Mouse (Mus musculus) C2C12 (cell line): ENCODE measurements around the gene Olfml3. TPM values are rescaled to one million over a fixed set of nuclear protein-coding genes. Genes with fewer than 3 reads are reported as not detected.

Experiments used
- H3K27me3 ChIP-seq: one replicate; pipeline ENCODE4 v1.6.1; 2011; ENCODE audit not compliant: control insufficient read depth, insufficient read depth, insufficient read length
- H3K36me3 ChIP-seq: one replicate; pipeline ENCODE4 v1.6.1; 2011; ENCODE audit not compliant: control insufficient read depth, insufficient read depth
- H3K4me3 ChIP-seq: one replicate; pipeline ENCODE4 v1.5.1; 2011; ENCODE audit warnings: mild to moderate bottlenecking, control low read depth; ENCODE audit not compliant: poor library complexity, insufficient read depth, severe bottlenecking
- H3K79me2 ChIP-seq: one replicate; pipeline ENCODE4 v1.6.1; 2011; ENCODE audit not compliant: control insufficient read depth, insufficient read depth
- H3K79me3 ChIP-seq: one replicate; pipeline ENCODE4 v1.6.1; 2011; ENCODE audit warnings: low read depth, control low read depth
- H3ac ChIP-seq: one replicate; pipeline ENCODE3; 2011; ENCODE audit warnings: low read depth; ENCODE audit not compliant: control insufficient read depth, insufficient read length
- CEBPB ChIP-seq: IDR thresholded peaks from one replicate; pipeline ENCODE4 v1.6.1; 2011; ENCODE audit warnings: low read depth, mild to moderate bottlenecking, control low read depth, moderate library complexity
- CTCF ChIP-seq: IDR thresholded peaks from one replicate; pipeline ENCODE4 v1.5.1; 2011; ENCODE audit not compliant: control insufficient read depth, insufficient read depth, insufficient read length
- FOSL1 ChIP-seq: IDR thresholded peaks from one replicate; pipeline ENCODE4 v1.8.0; 2011; ENCODE audit warnings: mild to moderate bottlenecking, low read length; ENCODE audit not compliant: poor library complexity, insufficient read depth, severe bottlenecking
- MAX ChIP-seq: IDR thresholded peaks from one replicate; pipeline ENCODE4 v1.6.1; 2011; ENCODE audit warnings: mild to moderate bottlenecking, control low read depth
- MYOD1 ChIP-seq: IDR thresholded peaks from one replicate; pipeline ENCODE4 v1.6.1; 2011; ENCODE audit warnings: low read depth; ENCODE audit not compliant: control insufficient read depth, insufficient read length
- MYOG ChIP-seq: IDR thresholded peaks from one replicate; pipeline ENCODE4 v1.6.1; 2011; ENCODE audit not compliant: control insufficient read depth, insufficient read length; ENCODE audit errors: extremely low read depth
- USF1 ChIP-seq: IDR thresholded peaks from one replicate; pipeline ENCODE4 v1.6.1; 2011; ENCODE audit warnings: low read depth, mild to moderate bottlenecking, control low read depth, moderate library complexity
- polyA plus RNA-seq: library from polyadenylated mRNA; unstranded; fragments of >200 nt; fragmentation: generic; extraction: Trizol; gene quantifications from one replicate; pipeline ENCODE4 v1.2.1, GENCODE M21; 2012; ENCODE audit warnings: missing spikeins

Gene Olfml3
- polyA plus RNA-seq, 1 experiment: 7.5 TPM

- Histone ChIP-seq H3K27me3 (no peaks in the 10 kb centered on the region), H3K4me3 (no peak overlapping the region), H3ac (no peak overlapping the region), H3K36me3 (peaks cover 1% of the 10 kb centered on the region), H3K79me3 (peaks cover 2% of the 10 kb centered on the region), H3K79me2 (peaks cover 8% of the 10 kb centered on the region)
- TF ChIP-seq CEBPB (no peak), FOSL1 (no peak), USF1 (no peak), MAX (no peak), MYOD1 (no peak), CTCF (no peak), MYOG (no peak)
Observed at GRCm38 (mm10) chr3:103737061-103737754, 593 bp downstream of the Olfml3 start.

DNA sequence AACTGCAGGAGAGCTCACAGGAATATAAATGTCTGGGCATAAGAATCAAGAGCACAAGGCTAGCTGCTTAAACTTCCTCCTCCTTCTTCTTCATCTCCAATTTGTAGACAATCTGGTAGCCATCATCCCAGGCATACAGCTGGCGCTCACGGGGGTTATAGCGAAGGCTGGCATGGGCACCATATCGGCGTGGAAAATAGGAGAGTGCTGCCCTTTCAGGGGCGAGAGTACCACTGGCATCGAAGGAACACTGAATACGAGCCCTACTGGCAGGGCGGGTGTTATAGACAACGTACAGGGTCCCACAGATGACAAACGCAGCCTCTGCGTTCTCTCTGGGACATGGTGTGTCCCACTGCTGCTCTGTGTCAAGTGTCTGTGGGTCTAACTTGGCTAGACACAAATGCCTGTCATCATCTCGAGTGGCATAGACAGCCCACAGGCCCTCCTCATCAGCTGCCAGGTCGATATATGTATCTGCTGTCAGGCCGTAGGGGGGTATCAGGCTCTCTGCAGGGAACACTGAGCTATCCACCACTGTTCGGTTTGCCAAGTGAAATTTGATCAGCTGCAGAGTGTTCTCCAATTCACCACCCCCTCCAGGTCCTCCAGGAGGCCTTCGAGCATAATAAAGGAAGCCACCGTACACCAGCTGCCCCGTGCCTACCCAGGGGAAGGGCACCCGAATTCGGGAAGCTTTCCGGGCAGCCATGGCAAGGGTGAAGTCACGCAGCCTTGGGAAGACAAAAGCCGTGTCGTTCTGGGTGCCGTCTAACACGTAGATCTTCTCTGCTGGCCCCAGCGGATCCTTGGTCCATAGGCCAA is 1.8 kb downstream of the Olfml3 start:
- H3K79me2 ChIP-seq: peaks cover 8% of the 10 kb centered on the region
- no peaks in the 10 kb centered on the region for H3K36me3 ChIP-seq
- H3K27me3 ChIP-seq: no peaks in the 10 kb centered on the region
- no peak overlapping the region for H3K4me3 ChIP-seq
- H3ac ChIP-seq: no peak overlapping the region
- H3K79me3 ChIP-seq: peaks cover 2% of the 10 kb centered on the region
- no peak for TF ChIP-seq MYOG

GRCm38 (mm10) chr3:103734696-103735519 is 2.9 kb downstream of the Olfml3 start:
- Histone ChIP-seq H3K27me3 (no peaks in the 10 kb centered on the region), H3K79me2 (peaks cover 8% of the 10 kb centered on the region), H3K4me3 (no peak overlapping the region), H3K79me3 (peaks cover 2% of the 10 kb centered on the region), H3K36me3 (no peaks in the 10 kb centered on the region), H3ac (no peak overlapping the region)
- TF ChIP-seq MAX: peak; percentile 37
- peak; percentile 99 for TF ChIP-seq CEBPB
- TF ChIP-seq USF1: no peak

DNA sequence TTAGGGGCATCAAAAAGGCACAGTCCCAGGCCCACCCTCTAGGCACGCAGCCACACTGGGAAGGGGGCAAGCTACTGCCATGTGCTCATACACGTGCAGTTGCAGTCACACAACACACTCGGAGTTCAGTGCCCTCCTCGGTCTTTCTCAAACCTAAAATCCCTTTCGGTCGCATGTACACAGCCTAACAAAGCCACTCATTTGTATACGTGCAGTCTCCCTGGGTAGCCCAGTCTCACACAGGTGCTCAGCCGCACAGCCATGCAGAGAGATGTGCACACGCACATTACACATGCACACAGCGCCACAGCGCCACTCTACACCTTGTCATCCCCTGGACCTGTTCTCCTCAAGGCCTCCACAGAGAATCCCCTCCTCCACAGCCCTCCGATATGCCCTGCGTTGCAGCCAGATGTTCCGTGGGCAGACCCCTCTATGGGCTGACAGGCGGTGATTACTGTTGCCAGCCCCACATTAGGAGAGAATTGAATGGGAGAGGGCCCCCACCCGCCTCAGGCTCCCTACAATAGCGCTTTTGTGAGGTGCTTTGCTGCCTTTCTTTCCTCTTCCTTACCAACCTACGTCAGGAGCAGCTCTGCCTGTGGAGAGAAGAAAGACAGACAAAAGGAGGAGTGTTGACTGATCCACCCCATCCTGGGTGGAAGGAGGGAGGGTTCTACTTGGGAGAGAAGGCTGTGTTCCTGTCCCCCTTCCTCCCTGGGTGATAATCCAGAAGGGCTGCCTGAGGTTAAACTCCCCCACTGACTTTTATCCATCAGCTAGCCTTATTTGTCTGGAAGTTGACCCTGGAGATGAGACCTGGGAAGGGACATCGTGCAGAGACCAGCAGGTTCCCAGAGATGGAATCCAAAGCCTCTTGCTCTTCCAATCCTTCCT is 3.8 kb downstream of the Olfml3 start:
- TF ChIP-seq USF1 (no peak), FOSL1 (no peak), CTCF (no peak), MYOD1 (no peak), MAX (no peak), MYOG (no peak), CEBPB (no peak)
- no peak overlapping the region for H3K4me3 ChIP-seq
- H3K79me3 ChIP-seq: peaks cover 2% of the 10 kb centered on the region
- peaks cover 8% of the 10 kb centered on the region for H3K79me2 ChIP-seq
- H3K27me3 ChIP-seq: no peaks in the 10 kb centered on the region
- no peaks in the 10 kb centered on the region for H3K36me3 ChIP-seq
- no peak overlapping the region for H3ac ChIP-seq

DNA sequence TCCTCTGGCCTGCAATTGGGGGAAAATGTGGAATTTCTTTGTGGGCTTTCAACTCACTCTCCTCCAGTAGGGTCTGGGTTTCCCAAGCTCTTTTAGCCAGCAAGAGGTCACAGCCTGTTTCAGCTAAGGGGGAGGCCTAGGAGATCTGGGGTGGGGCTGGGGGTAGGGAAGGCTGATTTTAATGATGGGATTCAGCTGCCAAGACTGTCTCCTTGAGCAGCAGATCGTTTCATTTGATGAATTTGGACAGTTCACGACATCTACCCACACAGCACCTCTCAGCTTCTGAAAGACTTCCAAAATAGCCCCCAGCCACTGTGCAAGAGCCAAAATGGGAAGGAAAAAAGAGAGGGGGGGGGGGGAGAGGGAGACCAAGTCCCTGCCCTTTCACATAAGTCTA is 4.6 kb downstream of the Olfml3 start:
- H3K4me3 ChIP-seq: no peak overlapping the region
- no peak overlapping the region for H3ac ChIP-seq
- peaks cover 2% of the 10 kb centered on the region for H3K79me3 ChIP-seq
- no peak for TF ChIP-seq MYOG
- no peak for TF ChIP-seq MYOD1
- TF ChIP-seq USF1: no peak
- no peak for TF ChIP-seq CTCF
- TF ChIP-seq MAX: no peak
- no peak for TF ChIP-seq CEBPB
- TF ChIP-seq FOSL1: no peak
- no peaks in the 10 kb centered on the region for H3K27me3 ChIP-seq
- H3K36me3 ChIP-seq: no peaks in the 10 kb centered on the region
- H3K79me2 ChIP-seq: peaks cover 8% of the 10 kb centered on the region
